Mouse (Mus musculus) spleen, adult 2 months (tissue): ENCODE data around the gene Smad1.

Source experiments
- CTCF ChIP-seq: fragments of 200-500 bp; IDR thresholded peaks from 2 replicates; pipeline ENCODE4 v1.5.1; 2011; ENCODE audit warnings: mild to moderate bottlenecking, inconsistent platforms; ENCODE audit not compliant: insufficient read depth, insufficient read length, insufficient replicate concordance; ENCODE audit errors: extremely low read depth
- POLR2A ChIP-seq: fragments of 200-500 bp; IDR thresholded peaks from 2 replicates; pipeline ENCODE4 v1.6.1; 2011; ENCODE audit warnings: low read depth, low read length, inconsistent platforms

DNA sequence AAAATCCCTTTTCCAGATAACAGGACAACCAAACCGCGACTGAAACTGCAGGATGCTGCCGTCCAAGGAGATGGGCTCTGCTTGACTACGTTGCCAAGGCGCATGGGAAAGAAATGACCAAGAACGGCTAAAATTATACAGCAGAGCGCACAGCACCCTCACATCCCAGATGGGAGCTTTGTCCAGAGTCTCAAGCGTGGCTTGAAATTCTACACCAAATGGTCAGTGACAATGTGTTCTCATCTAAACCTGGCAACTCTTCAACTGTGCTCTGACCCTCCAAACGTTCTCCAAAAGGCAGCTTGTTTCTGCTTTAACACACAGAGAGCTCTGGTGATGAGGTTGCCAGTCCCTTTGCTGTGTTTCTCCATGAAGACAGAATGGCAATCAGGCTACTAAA lies 39.0 kb downstream of the Smad1 start:
- TF ChIP-seq CTCF: no peak
- no peak for TF ChIP-seq POLR2A
